Mouse (Mus musculus) liver, embryonic 14.5 days (tissue): ENCODE data around the gene Ube2h.

Source experiments
- CTCF ChIP-seq: IDR thresholded peaks from 2 replicates; pipeline ENCODE4 v1.5.1; 2016; ENCODE audit warnings: antibody characterized with exemption, low read depth, control low read depth
- EP300 ChIP-seq: IDR thresholded peaks from 2 replicates; pipeline ENCODE4 v1.6.1; 2016; ENCODE audit warnings: antibody characterized with exemption, low read depth

DNA sequence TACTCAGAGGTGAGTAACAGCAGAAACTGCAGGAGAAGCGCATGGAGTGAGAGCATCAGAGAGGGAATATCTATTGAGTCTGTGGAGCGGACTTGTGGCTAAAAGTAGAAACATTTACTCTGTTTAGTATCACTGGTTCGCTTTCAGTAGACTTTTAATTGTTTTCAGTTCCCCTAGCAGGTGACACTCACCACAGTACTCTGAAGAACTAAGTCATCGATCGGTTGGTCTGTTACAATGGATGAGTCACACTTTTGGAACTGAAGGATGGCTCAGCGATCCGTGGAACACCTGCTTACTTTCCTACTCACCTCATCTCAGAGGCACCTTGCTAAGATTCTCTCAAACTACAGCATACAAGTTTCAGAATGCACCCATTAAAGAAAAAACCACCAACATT, 64.2 kb downstream of the Ube2h start:
- TF ChIP-seq CTCF (no peak), EP300 (no peak)
